Mouse (Mus musculus) bone marrow, adult 2 months (tissue): ENCODE measurements at regions not wholly inside any gene's neighbourhood (a gene's known extent, or its start where the extent isn't known, plus 50 kb on each side); places are given as distances from the start of the nearest gene placed in this dataset.

Experiments used
- H3K27ac ChIP-seq: fragments of 200-500 bp; 2 replicates; pipeline ENCODE4 v1.5.1; 2012; ENCODE audit warnings: low read depth, mild to moderate bottlenecking, control low read depth, inconsistent platforms, low read length; ENCODE audit not compliant: control insufficient read depth, poor library complexity, insufficient read depth
- H3K4me1 ChIP-seq: fragments of 200-500 bp; 2 replicates; pipeline ENCODE4 v1.6.1; 2011; ENCODE audit warnings: low read length; ENCODE audit not compliant: control insufficient read depth, insufficient read depth
- H3K4me3 ChIP-seq: fragments of 200-500 bp; replicated peaks from 2 replicates; pipeline ENCODE3; 2011; ENCODE audit warnings: mild to moderate bottlenecking, low read depth, low read length, control low read depth; ENCODE audit not compliant: control insufficient read depth
- CTCF ChIP-seq: fragments of 200-500 bp; IDR thresholded peaks from 2 replicates; pipeline ENCODE4 v1.5.1; 2011; ENCODE audit warnings: low read length, control low read depth; ENCODE audit not compliant: control insufficient read depth, insufficient read depth
- POLR2A ChIP-seq: fragments of 200-500 bp; IDR thresholded peaks from 2 replicates; pipeline ENCODE4 v1.6.1; 2011; ENCODE audit warnings: low read depth, mild to moderate bottlenecking, control low read depth, low read length, borderline replicate concordance; ENCODE audit not compliant: control insufficient read depth
- WGBS: fragments of 180-500 bp; shearing (Covaris S2); methylation state at CpG from one replicate; pipeline ENCODE4 v1.1.7; 2018; 5-methylcytosine and 5-hydroxymethylcytosine counted together

DNA sequence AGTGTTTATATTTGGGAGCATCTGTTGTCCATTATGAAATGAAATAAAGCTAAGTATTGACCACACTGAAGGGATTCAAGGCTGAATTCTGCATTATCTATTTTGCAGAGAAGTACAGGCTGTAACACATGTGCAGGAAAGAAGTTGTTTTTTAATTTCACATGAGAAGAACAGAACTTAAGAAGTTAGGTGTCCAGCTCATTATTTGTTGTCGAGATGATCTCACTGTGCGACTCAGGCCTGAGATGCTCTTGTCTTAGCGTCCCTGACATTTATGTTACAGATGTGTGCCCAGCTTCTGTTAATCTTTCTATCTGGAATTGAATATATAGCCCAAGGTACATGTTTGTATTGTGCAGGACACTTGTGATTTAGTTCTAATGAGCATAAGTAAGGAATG lies 112.0 kb upstream of the Hmgn3 start:
- Histone ChIP-seq H3K4me1 (no peaks in the 10 kb centered on the region), H3K27ac (no peak overlapping the region), H3K4me3 (no peak overlapping the region)
- 86% methylated on average over 3 of the region's 3 CpGs for WGBS
- TF ChIP-seq CTCF (no peak), POLR2A (no peak)

DNA sequence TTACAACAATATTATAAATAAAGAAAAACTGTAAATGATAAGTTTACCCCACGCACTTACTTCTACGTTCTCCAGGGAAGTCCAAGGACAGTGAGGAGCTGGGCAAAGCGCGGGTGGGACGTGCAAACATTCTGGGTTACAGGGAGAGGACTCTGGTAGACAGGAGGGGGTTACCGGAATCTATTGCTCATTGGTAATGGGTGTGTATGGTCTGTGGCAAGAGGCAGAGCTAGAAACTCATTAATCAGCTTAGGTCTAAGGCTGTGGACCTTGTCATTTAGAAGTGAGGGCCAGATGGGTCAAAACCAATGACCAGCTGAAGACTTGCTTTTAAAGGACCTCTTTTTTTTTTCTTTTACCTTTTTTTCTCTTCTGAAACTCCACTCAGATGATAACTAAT lies 107.9 kb upstream of the Hmgn3 start:
- Histone ChIP-seq H3K4me1 (no peaks in the 10 kb centered on the region), H3K4me3 (no peak overlapping the region), H3K27ac (no peak overlapping the region)
- 88% methylated on average over 6 of the region's 6 CpGs for WGBS
- no peak for TF ChIP-seq CTCF
- no peak for TF ChIP-seq POLR2A

DNA sequence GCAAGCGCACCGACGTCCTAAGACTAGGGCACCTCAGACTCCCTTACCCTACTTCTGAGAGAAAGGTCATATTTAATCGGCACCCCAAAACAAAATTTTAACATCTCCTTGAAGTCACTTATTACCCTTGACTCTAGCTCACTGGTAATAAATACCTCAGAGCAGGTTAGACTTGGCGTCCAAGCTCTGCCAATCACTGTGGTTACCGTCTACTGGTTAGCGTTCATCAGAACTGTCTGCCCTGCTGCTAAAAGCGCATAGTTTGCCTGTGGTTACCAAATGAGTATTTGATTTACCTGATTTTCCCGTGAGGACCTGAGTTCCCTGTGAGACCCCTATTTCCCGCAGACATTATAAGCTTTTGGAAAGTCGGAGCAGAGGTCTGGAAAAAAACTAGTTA lies 107.3 kb upstream of the Hmgn3 start:
- Histone ChIP-seq H3K27ac (no peak overlapping the region), H3K4me1 (no peaks in the 10 kb centered on the region), H3K4me3 (no peak overlapping the region)
- TF ChIP-seq POLR2A, result no peak
- no peak for TF ChIP-seq CTCF
- WGBS, result 86% methylated on average over 11 of the region's 11 CpGs

DNA sequence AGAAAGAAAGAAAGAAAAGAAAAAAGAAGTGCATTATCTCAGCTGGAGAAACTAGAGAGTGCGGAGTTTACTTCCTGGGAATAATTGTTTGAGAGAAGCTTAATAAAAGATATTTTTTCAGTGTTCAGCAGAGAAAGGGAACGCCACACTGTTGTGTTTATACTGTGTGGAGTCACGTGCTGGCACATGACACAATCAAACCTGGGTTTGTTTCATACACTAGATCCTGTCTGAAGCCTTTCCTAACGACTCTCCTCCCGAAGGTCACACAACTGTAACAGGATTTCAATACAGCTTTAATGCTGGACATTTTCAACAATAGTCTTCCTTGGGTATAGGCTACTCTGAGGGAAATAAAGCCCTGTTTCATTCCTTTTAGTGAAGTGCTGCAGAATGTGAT lies 105.3 kb upstream of the Hmgn3 start:
- 74% methylated on average over 5 of the region's 5 CpGs for WGBS
- Histone ChIP-seq H3K27ac (no peak overlapping the region), H3K4me1 (no peaks in the 10 kb centered on the region), H3K4me3 (no peak overlapping the region)
- TF ChIP-seq POLR2A, result no peak
- TF ChIP-seq CTCF, result no peak

DNA sequence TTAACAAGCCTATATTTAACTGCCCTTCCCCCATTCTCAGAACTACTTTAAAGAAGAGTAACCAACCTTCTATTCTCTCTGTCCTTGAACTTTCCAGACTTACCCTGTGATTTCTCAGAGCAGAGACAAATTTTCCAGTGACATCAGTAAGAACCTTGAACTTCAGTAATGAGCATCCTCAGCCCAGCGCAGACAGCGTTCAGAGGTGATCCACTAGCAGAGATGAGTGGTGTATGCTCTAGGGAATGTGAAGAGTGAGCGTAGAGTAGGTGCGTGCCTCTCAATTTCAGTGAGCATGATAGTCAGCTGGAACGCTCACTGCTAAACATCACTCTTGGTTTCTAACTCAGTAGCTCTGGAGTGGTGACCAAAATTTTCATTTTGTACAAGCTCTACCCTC lies 103.4 kb upstream of the Hmgn3 start:
- TF ChIP-seq POLR2A (no peak), CTCF (no peak)

DNA sequence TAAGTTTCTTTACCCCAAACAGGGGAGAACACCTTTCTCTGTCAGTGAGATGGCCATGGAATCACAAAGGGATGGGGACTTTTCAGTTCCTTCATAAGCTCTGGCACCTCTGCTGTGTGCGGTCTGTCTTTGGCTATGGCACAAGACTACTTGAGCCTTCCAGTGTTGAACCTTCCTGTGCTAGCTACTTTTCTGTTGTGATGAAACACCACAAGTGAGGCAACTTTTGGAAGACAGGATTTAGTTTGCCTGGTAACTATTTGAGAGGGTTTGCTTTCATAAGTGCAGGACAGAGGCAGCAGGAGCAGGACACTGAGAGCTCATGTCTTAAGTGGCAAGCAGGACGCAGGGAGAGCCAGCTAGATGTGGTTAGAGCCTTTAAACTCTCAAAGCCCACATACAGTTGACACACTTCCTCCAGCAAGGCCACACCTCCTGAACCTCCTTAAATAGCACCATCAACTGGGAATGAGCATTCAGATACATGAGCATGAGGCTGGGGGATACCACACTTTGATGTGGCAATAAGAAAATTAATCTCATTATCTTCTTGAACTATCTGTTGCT lies 101.8 kb upstream of the Hmgn3 start:
- TF ChIP-seq POLR2A, result no peak
- TF ChIP-seq CTCF, result no peak
- Histone ChIP-seq H3K27ac (no peak overlapping the region), H3K4me3 (no peak overlapping the region), H3K4me1 (no peaks in the 10 kb centered on the region)
- 53% methylated on average over 2 of the region's 2 CpGs for WGBS

More for the DNA sequence above, 103.4 kb upstream of the Hmgn3 start:
- Histone ChIP-seq H3K4me1 (no peaks in the 10 kb centered on the region), H3K27ac (no peak overlapping the region), H3K4me3 (no peak overlapping the region)
- 86% methylated on average over 5 of the region's 5 CpGs for WGBS

DNA sequence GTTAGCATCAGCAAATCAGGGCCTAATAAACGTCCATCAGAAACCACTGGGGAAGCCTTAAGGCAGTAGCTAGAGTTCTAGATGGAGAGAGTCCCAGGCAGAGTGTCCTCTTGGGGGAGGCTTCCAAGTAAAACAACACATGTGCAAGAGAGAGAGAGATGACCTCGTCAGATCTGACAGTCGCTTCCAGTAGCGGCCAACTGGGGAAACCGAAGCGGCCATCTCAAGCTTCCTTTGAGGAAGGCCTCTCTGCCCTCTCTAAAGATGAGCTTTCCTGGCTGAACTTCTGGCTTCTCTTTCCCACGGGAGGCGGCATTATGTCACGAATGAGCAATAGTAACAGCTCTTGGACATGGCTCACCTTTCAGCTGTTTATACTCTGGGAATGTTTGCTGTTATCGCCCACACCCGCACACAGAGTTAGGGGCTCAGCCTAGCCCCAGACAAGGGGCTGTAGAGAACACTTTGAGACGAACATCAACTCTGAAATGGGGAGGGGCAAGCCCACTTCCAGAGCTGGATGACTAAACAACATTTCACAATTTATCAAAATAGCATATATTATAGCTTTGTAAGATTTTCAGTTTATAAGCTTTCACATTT lies 100.7 kb upstream of the Hmgn3 start:
- no peak overlapping the region for H3K4me3 ChIP-seq
- H3K27ac ChIP-seq, result no peak overlapping the region
- H3K4me1 ChIP-seq, result no peaks in the 10 kb centered on the region
- 83% methylated on average over 12 of the region's 12 CpGs for WGBS
- TF ChIP-seq CTCF, result no peak
- no peak for TF ChIP-seq POLR2A

DNA sequence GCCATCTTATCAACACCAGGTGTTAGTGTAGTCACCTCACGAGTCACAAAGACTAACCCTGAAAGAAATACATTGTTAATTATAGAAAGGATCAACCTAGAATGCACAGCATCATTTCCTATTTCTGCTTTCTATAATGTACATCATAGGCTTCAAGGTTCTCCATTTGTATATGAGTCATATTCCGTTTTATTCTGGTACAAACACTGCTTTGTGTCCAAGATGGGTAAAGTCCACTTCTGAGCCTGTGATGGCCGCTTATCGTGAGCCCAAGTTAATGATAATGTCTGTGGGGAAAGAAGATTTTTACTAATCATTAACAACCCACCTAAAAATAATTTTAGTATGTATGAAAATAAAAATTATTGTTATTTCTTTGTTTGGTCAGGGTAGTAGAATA lies 94.6 kb upstream of the Hmgn3 start:
- Histone ChIP-seq H3K27ac (no peak overlapping the region), H3K4me3 (no peak overlapping the region), H3K4me1 (no peaks in the 10 kb centered on the region)
- TF ChIP-seq CTCF, result no peak
- TF ChIP-seq POLR2A, result no peak
- WGBS, result 82% methylated on average over 4 of the region's 4 CpGs

DNA sequence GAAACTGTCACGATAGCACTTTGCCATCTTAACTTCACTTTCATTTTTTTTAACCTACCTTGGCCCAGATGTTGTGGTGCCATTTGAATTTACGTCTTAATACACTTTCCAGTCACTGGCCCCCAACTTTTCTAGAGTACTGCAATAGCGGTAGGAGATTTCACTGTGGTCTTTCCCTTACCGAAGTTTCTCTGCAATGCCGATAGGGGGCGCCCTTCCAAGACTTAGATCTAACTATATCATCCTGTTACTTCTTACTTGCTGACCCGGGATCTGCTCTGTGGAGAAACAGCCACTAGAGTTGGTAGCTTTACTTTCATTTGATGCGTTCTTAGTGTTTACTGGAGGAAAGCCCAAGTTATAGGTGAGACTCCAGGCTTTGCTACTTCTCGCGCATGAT lies 92.6 kb upstream of the Hmgn3 start:
- 81% methylated on average over 10 of the region's 10 CpGs for WGBS

More for the DNA sequence above, 92.6 kb upstream of the Hmgn3 start:
- Histone ChIP-seq H3K4me1 (no peaks in the 10 kb centered on the region), H3K4me3 (no peak overlapping the region), H3K27ac (no peak overlapping the region)
- TF ChIP-seq POLR2A (no peak), CTCF (no peak)
